Mouse (Mus musculus): Measurements from ENCODE around the gene Zmym2. TPM values are rescaled to one million over a fixed set of nuclear protein-coding genes. Genes with fewer than 3 reads are reported as not detected.

Zmym2 gene
- polyA plus RNA-seq, 2 experiments from 2014 or later, result 37.8 to 48.3 TPM

DNA sequence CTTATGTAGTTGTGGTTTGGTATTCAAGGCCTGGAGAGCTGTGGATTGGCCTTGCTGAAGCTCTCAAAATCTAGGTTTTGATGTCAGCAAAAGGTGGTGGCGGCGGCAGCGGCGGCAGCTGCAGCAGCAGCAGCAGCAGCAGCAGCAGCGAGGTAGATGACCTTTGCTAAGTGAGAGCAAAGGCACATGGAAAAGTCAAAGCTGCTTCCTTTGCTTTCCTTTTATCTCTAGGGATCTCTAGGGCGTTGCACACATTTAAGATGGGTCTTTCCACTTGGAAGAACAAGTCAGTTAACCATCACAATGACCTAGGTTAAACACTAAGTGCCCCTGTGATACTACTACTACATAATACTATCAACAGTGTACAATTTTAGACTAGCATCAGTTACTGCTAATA, 49.0 kb downstream of the Zmym2 start:
- ATAC-seq, result no peak

DNA sequence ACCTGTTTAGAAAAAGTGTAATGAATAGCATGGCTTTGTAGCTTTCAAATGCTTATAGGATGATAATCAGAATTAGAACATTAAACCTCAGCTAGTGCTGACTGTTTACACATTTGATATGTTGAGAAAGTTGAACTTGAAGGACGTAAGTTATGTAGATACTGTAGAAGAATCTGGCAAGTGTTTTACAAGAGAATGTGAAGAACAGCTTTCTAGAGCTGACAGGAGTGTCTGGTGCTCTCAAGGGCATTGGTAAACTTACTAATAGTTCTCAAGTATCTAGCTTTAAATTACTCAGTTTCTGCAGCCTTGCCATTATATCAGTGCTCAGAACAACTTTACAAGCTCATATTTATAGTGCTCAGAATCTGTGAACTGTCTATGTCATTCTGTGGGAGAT, 53.5 kb downstream of the Zmym2 start:
- ATAC-seq, result no peak

DNA sequence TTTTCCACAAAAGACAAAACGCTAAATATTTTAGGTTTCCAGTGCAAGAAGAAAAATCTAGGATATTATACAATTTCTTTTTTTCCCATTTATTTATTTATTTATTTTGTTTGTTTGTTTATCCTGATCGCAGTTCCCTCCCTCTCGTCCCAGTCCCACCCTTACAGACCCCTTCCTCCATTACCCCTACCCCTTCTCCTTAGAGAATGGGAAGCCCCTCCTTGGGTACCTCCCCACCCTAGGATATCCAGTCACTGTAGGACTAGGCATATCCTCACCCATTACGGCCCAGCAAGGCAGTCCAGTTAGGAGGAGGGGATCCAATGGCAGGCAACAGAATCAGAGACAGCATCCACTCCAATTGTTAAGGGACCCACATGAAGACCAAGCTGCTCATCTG, 66.5 kb downstream of the Zmym2 start:
- no peak for ATAC-seq

DNA sequence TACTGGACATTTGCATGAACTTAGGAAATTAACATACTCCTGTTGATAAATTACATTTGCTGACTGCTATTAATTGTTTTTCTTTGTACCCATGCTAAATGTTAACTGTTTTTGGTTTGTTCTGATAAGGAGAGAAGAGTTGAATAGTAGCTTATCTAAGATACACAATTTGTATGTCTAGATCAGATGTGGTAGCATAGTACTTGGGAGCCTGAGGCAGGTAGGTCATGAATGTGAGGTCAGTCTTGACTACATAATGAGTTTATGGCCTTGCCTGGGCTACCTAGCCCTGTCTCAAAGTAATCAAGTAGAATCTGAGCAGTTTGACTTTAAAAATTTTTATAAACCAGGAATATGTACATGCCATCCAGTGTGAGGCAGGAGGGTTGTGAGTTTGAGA, 67.9 kb downstream of the Zmym2 start:
- no peak for ATAC-seq

DNA sequence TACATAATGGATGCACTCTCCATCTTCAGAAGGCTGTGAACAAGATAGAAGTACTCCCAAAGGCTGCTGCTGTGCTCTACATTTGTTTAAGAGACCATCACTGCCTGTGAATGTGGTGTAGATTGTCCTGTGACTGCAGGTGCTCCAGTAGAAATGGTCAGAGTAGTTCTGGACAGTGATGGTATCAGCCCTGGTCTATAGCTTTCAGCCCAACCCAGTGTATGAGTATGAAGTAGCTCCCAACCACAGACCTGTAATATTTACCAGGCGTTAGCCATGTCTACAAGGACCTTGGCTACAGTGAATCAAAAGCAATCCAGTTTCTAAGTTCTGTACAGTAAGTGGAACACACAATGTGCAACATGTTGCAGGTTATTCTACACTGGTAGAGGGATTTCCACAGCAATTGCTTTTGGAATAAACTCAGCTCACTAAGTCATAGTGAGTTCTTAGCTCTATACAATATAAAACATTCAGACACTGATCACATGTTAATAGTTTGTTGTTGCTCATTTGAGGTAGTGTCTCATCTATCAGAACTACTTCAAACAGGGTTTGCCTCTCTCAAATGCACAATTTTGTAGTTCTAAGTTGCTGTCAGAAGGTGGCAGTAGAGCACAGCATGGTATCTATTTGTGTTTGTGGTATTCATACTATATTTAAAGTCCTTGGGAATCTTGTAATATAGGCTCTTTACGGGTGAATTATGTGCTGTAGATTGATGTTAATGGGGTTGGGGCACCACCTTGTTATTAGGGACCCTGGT, 77.7 kb downstream of the Zmym2 start:
- ATAC-seq, result no peak

DNA sequence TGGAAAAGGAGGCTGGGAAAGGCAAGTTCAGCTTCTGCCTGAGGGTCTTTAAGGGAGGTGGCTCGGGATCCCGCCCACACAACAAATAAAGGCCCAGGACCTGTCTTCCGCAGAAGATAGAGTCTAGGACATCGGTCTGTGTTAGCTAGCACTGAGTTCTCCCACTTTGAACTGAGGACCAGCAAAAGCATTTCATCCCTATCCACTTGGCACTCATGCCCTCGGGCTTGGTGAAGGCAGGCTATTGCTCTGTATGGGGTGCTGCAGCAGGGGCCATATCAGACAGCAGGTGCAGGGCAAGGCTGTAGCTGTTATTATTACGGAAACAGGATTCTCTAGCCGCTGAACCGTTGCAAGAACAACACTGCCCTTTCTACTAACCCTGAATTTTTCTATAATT, 83.2 kb downstream of the Zmym2 start:
- ATAC-seq, result no peak

DNA sequence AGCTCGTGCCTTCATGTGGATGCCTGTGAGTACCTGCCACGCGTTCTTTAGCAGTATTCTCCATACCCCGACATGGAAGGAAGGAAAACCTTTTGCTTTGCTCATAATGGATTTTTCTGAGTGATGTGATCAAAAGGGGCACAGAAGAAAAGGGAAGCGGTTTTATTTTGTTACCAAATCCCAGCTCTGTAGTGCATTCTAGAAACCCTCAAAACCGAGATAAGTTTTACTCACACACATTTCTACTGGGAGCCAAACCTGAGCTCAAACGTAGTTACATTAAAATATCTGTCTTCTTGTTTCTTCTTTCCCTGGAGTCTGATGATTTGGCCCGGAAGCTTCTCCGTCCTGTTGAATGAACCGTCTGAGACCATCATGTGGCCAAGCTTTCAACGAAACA, 83.7 kb downstream of the Zmym2 start:
- ATAC-seq, result no peak

DNA sequence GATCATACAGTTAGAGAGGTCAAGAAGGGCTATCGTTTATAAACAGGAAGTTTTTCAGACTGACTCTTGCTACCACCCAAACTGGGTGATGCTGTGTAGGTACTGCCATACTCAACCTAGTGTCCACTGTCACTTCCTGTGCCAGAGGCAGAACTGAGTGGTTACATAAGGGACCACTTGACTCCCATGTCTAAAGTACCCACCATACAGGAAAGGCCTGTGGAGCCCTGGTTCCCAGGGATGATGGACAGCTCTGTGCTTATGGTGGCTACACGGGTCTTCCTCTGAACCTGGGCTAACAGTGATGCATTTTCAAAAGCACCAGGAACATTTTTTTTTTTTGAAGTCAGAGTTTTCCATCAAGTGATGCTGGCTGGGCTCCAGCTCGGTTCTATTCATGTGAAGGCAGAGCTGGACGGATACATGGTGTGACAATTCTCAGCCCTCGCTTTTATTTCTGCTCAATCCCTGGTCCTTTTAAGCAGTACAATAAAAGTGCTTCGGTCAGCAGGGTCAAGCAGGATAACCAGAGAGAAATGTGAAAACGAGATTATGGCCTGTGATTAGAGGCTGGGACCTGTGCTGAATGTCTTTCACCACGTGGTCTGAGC, 91.7 kb downstream of the Zmym2 start:
- ATAC-seq, result no peak

DNA sequence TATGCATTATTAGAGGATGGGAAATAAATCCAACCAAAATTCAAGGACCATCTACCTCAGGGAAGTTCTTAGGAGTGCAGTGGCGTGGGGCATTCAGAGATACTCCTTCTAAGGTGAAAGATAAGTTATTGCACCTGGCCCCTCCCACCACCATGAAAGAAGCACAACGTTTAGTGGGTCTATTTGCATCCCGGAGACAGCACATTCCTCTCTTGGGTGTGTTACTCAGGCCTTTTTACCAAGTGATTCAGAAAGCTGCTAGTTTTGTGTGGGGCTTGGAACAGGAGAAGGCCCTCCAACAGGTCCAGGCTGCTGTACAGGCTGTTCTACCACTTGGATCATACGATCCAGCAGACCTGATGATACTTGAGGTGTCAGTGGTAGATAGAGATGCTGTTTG, 102.2 kb downstream of the Zmym2 start:
- ATAC-seq, result no peak

Other genes starting within 250 kb of the Zmym2 start
- gene Mphosph8, start 218.4 kb upstream of the Zmym2 start, polyA plus RNA-seq (2017; shearing (Covaris generic)), result 10 to 100 TPM; 46.2 to 79.6 TPM
- gene Pspc1, start 108.3 kb upstream of the Zmym2 start, polyA plus RNA-seq (2017; shearing (Covaris generic)), result 10 to 100 TPM; 13.3 to 22.0 TPM
- 10 to 100 TPM; 47.0 to 47.8 TPM for gene Zmym5, start 74.9 kb upstream of the Zmym2 start, polyA plus RNA-seq (2017; shearing (Covaris generic))
- gene Gja3, start 171.4 kb downstream of the Zmym2 start, polyA plus RNA-seq (2017; shearing (Covaris generic)), result not detected
- gene Gjb2, start 218.0 kb downstream of the Zmym2 start, polyA plus RNA-seq (2017; shearing (Covaris generic)), result 1 to 10 TPM; 2.4 to 5.9 TPM
- not detected for gene Gm4491, start 229.2 kb downstream of the Zmym2 start, polyA plus RNA-seq (2017; shearing (Covaris generic))
- gene Gjb6, start 247.0 kb downstream of the Zmym2 start, polyA plus RNA-seq (2017; shearing (Covaris generic)), result not detected